Mouse (Mus musculus): ENCODE measurements at regions not wholly inside any gene's neighbourhood (a gene's known extent, or its start where the extent isn't known, plus 50 kb on each side); places are given as distances from the start of the nearest gene placed in this dataset.

- TF ChIP-seq CTCF (IDR thresholded peaks at IDR 0.05; ENCODE audit: low read depth) = no peak
- no peak for TF ChIP-seq EP300 (IDR thresholded peaks at IDR 0.05; ENCODE audit: low read depth)
These were observed 198.3 kb upstream of the A430005L14Rik start for GRCm38 (mm10) chr4:153758781-153759180.
